Mouse (Mus musculus) thymus, postnatal 14 days (tissue): ENCODE data around the gene Hist1h2bh.
"Not testable (repeated sequence)": the region's sequence is repeated elsewhere in the genome, so short reads cannot be mapped to it uniquely, and the experiment has no call there.

ENCODE experiments used
- DNase-seq: peaks from one replicate; pipeline ENCODE4 v3.0.0; 2021

Hist1h2bh gene

GRCm38 (mm10) chr13:23550761-23551145 is 7.6 kb upstream of the Hist1h2bh start:
- DNase-seq, result no peak

- DNase-seq, result no peak
Observed at GRCm38 (mm10) chr13:23546694-23547093, 3.5 kb upstream of the Hist1h2bh start.

- not testable (repeated sequence) for DNase-seq
Observed at GRCm38 (mm10) chr13:23544787-23545120, 1.6 kb upstream of the Hist1h2bh start.

- peak; percentile 80 for DNase-seq
Observed at GRCm38 (mm10) chr13:23543965-23544786, 984 bp upstream of the Hist1h2bh start, which contains the start of gene Hist1h3f. Gene Hist1h3f (plus strand): TSS chr13:23544052.

GRCm38 (mm10) chr13:23542225-23542980 is 789 bp downstream of the Hist1h2bh start:
- DNase-seq, result not testable (repeated sequence)

GRCm38 (mm10) chr13:23541497-23541896 is 1.7 kb downstream of the Hist1h2bh start:
- DNase-seq, result no peak

DNA sequence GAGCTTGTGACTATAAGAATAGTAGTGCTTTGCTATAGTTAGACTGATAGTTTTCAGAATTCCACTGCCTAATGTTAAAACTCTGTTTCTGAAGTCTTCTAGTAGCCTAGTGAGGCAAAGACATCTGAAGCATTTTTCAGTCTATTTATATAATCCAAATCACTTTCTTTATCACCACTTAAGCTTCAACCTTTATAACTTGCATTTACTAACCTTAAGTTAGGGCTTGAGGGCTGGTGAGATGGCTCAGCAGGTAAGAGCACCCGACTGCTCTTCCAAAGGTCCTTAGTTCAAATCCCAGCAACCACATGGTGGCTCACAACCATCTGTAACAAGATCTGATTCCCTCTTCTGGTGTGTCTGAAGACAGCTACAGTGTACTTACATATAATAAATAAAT is 3.4 kb downstream of the Hist1h2bh start:
- not testable (repeated sequence) for DNase-seq

DNA sequence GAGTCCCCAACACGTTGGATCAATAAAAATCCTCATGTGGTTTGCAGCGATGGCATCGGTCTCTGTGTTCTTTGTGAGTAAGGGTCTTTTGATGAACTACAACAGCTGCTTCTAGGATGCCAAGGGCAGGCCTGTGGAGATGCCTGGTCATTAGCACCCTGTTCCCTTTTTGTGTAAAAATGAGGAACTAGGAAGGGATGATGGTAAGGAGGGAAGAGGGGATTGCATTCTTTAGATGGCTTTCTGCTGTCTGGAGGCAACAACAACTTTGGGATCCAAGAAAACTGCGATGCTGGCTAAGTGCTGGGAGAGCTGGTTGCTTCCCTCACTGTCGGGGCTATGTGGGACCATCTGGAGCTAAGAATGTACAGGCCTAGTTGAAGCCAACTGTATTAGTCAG is 4.9 kb downstream of the Hist1h2bh start:
- DNase-seq, result no peak

DNA sequence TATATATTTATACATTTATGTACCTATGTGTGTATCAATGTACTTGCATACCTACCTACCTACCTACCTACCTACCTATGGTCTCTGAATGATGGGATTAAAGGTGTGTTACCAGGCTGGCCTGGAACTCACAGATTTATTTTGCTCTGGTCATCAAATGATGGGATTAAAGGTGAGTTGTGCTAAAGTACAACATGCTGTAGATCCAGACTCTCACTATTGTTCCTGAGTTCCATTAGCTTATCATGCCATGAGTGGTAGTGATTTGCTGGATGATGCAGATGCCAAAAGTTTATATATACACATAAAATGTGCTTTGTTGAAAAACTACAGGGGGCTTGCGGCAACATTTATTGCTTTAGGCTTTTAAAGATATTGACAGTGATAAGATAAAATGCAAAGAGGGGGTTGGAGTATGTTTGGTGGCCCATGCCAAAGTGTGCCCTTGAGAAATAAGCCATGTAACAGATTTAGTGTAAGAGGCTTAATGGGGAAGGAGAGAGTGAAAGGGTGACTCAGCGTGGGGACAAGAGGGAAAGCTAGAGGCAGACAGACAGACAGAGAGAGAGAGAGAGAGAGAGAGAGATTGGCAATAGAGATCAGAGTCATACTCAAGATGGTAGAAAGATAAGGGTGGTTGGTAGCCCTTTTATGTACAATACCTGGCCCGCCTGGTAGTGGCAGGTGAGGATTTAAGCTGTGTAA is 6.0 kb downstream of the Hist1h2bh start:
- no peak for DNase-seq

DNA sequence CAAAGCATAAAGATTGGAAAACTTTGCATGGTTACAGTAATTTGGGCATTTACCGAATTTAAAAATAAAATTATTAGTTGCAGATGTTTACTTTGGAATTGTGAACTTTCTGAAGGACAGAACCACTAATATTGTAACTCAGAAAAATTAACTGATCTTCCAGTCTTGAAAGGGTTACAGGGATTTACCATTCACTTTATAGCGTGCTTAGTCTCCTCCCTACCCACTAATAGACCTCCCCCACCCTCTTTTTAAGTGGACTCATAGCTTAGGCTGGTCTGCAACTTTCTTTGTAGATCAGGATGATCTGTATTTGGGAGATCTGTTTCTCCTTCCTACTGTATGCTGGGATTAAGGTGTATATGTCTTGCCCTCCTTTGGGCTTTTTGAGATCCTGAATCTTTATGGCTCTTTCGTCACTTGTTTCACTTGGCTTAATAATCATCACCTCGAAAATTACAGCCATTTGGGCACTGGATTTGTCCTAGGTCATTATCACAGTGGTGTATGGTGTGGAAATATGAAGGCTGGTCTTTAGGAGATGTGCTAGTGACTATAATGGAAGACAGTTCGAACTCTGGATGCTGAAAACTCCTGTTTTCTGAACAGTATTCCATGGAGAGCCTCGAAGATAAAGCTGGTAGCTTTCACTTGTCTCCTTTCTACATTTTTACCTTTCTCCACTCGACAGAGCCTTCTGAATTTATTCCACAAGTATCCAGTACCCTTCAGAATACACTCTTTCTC is 6.9 kb downstream of the Hist1h2bh start:
- DNase-seq, result no peak

GRCm38 (mm10) chr13:23535137-23536075 is 7.8 kb downstream of the Hist1h2bh start, which contains the start of gene Hist1h3g:
Gene Hist1h3g (plus strand): TSS chr13:23535422.
- DNase-seq, result peak; percentile 92

DNA sequence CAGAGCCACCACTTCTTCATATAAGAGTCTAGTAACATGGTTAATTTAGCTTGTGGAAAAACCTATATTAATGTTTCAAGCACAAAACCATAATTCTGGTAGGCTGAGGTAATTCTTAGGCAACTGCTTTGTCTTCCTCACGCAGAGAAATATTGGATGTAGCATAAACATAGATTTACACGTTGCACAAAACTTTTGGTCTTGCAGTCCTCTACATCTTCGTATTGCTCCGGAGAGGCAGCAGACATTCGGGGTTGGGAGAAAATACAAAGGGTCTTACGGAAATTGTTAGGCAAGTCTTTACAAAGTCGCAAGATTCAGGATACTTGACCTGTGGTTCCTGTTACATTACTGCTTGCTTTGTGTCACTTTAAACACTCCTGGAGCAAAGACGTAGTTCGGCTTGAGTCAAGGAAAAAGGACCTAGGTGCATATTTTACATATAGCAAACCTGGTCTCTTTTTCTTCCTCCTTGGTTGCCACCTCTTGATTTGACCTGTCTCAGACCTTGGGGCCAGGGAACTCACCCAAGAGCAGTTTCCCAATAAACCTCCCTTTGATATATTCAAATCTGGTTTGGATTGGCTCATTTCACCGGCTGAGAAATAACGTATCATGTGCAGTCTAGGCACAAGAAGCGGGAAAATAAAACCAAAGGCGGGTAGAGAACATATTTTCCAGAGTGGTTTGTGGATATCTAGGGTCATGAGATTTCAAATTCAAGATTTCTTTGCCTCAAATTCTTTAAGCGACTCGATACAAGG is 8.6 kb downstream of the Hist1h2bh start:
- no peak for DNase-seq

- DNase-seq, result peak; percentile 72
Observed at GRCm38 (mm10) chr13:23533560-23534367, 9.4 kb downstream of the Hist1h2bh start, which contains the start of gene Hist1h2af. Gene Hist1h2af (plus strand): TSS chr13:23533906.

DNA sequence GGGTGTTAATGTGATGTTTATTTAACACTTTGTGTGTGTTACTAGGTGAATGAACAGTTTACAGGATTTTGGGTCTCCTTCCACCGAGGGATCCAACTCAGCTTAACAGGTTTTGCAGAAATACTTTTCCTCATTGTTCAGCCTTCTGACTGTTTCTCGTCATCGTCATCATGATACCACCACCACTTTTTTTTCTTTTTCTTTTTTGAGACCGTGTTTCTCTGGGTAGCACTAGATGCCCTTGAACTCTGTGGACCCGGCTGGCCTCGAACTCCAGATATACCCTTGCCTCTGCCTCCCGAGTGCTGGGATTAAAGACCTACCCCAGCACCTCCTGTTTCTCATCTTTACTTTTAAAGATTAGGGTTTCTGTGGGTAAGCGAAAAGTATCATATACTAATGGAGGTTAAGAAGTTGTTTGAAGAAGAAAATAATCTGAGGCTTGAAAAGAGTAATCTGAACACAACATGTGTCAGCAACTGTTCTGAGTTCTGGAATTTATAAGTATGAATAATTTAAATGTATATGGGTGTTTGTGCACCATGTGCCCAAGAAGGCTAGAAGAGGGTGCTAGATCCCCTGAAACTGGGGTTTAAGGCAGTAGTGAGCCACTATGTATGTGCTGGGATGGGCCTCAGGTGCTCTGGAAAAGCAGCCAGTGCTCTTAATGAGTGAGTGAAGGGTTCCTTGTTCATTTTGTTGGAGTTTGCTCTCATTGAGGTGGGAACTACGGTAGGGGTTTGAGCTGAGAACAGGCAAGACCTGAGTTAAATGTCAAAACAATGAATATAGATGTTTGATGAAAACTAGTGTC is 10.7 kb downstream of the Hist1h2bh start:
- no peak for DNase-seq

GRCm38 (mm10) chr13:23530901-23531875 is 12.0 kb downstream of the Hist1h2bh start, which contains the start of gene Hist1h4h:
Gene Hist1h4h (plus strand): TSS chr13:23531050.
- peak; percentile 98 for DNase-seq

DNA sequence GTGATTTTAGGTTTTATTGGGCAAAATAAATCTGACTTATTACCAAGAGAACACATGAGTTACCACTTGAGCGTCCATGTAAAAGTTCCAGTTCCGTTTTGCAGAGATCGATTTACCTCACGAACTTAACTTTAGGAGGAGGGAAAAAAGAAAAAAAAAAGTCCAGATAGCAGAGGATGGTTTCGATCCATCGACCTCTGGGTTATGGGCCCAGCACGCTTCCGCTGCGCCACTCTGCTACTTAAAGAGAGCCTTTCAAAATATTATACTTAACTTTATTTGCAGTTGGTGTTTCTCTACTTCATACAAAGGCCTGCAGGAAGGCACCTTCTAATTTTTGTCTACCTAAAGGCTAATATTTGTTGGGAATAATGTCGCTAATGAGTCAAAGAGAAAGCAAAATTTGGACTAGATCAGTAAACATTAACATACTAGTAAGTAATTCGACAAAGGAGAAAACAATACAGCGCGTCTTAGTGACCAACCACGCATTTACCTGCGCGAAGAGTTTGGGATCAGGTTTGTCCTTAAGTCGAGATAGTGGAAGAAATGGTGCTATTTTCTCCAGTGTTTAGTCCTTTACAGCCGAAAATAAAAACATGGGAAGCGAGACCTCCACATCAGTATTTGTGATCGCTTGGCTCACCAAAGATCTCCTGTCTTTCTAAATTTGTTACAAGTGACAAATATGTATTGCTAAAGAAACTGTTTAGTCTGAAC is 12.9 kb downstream of the Hist1h2bh start:
- DNase-seq, result peak; percentile 76
